Mouse (Mus musculus): ENCODE data around the gene Cd2ap.

DNA sequence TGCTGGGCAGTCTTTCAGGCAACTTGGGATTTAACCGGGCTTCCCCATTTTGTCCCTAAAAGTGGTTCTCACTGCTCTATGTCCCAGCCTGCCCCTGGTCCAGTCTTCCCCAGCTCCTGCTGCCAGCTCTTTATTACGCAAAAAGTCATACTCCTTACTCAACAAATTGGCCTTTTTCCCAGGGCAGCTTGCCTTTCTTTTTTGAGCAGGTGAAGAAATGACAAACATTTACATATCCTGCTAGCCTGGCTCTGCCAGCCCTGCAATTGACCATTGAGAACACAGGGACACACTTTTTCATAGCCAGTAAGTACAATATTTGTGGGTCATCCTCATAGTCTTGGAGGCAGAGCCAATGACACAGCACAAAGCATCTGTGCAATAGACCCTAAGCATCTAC lies 124.3 kb downstream of the Cd2ap start:
- TF ChIP-seq POLR2A (IDR thresholded peaks at IDR 0.05; ENCODE audit: low read depth, low read length) (no peak), TCF12 (IDR thresholded peaks at IDR 0.05; ENCODE audit: low read depth, low read length) (no peak), CHD2 (IDR thresholded peaks at IDR 0.05; ENCODE audit: low read length) (no peak), SIN3A (IDR thresholded peaks at IDR 0.05; ENCODE audit: low read length) (no peak), TBP (conservative IDR thresholded peaks at IDR 0.05; ENCODE audit: low read depth, low read length) (no peak), ZNF384 (IDR thresholded peaks at IDR 0.05; ENCODE audit: low read depth, low read length) (no peak), MAFK (IDR thresholded peaks at IDR 0.05; ENCODE audit: insufficient replicate concordance, low read length) (no peak), E2F4 (IDR thresholded peaks at IDR 0.05; ENCODE audit: insufficient replicate concordance, low read depth, low read length) (no peak), CTCF (conservative IDR thresholded peaks at IDR 0.05 in 1 of 2, IDR thresholded peaks at IDR 0.05 in 1 of 2; ENCODE audit: low read depth in 2 of 2, low read length in 2 of 2) (no peak), USF1 (IDR thresholded peaks at IDR 0.05; ENCODE audit: low read depth, low read length) (no peak)
